Mouse (Mus musculus) heart, postnatal 0 days (tissue): ENCODE measurements around the gene Gtf2f2.

ENCODE experiments used
- CTCF ChIP-seq: IDR thresholded peaks from 2 replicates; pipeline ENCODE4 v1.5.1; 2016; ENCODE audit warnings: antibody characterized with exemption, control low read depth, low read depth
- EP300 ChIP-seq: IDR thresholded peaks from 2 replicates; pipeline ENCODE4 v1.6.1; 2016; ENCODE audit warnings: antibody characterized with exemption, low read depth

DNA sequence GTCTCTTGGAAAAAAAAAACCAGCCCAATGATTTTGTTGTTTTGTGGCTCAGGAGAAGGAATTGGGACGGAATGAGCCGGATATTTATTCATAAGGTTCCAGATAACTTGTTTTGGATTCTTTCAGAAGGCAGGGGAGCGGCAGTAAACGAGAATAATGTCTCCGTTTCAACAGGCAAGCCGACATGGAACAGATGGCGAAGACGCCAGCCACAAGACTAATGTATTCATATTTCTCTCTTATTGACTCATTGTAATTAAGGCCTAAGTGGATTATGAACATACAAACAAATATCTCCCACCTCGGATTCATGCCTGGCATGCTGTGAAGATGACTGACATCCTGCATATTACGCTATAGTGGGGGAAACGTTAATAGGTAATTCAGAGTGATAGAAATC lies 43.1 kb upstream of the Gtf2f2 start:
- TF ChIP-seq CTCF (no peak), EP300 (no peak)
